Mouse (Mus musculus): ENCODE measurements around the gene Atf6b. TPM values are rescaled to one million over a fixed set of nuclear protein-coding genes. Genes with fewer than 3 reads are reported as not detected.
A peak's percentile ranks its signal among the peaks of the same experiment; 100 is the strongest.

Atf6b gene
- polyA plus RNA-seq, 1 experiment from 2014 or later, result 125 TPM

DNA sequence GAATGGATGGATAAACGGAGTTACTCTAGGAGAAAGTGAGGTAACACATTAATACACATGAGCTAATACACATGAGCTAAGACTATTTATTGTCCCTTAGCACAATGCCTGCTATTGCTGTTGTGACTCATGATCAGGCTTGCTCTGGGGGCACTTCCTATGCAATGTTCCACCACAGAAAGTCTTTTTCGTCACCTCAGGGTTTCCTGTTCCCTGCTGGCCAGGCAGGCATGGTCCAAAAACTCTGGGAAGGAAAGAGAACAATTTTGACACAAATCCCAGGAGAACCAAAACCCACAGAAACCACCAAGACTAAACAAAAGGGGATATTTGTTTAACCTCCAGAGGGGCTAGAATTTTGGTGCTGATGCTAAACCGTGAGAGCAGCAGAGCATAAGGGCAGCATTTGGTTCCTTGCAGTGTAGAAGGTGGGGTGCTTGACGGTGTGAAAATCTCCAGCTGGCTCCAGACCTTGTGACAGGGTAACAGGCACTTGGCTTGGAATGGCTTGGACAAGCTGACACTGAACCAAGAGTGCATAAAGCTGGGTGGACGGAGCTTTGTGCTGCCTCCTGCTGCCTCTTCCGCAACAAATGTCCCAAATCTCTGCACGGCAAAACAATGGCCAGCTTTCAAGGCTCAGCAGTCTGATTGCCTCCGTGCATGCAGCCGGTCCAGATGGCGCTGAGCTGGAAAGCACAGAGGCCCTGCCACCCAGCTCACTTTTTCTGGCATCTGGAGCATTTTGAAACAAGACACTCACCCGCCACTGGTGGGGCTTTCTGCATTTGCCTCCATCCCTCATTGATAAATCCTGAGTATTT lies 6.0 kb upstream of the Atf6b start:
- peak overlapping the region; percentile 70 for H3K27ac ChIP-seq
- peak overlapping the region; percentile 26; the same call in 1 of the 2 replicates for H3K9ac ChIP-seq
- H3K36me3 ChIP-seq (replicated peaks), result no peaks in the 10 kb centered on the region
- peaks cover 17% of the 10 kb centered on the region for H3K4me1 ChIP-seq
- WGBS, result 10% methylated on average over 11 of the region's 11 CpGs
- ATAC-seq (replicated peaks), result no peak
- H3K9me3 ChIP-seq, result no peaks in the 10 kb centered on the region
- no peaks in the 10 kb centered on the region for H3K27me3 ChIP-seq (replicated peaks)
- no peak overlapping the region for H3K4me3 ChIP-seq
- H3K4me2 ChIP-seq, result no peak overlapping the region

DNA sequence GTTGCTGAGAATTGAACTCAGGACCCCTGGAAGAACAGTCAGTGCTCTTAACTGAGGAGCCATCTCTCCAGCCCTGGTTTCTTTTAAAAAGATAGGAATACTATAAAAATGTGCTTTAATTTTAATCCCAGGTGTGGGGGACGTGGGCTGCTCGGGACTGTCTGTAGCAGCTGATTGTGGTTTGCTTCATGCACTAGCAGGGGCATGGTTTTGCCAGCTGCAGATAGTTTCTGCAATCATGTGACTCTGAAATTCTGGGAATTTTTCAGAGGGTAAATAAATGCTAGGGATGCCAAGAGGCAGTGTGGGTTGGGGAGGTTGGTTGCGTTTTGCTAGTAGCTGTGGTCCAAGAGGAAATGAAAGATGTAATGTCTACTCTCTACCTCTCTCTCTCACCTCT lies 5.0 kb upstream of the Atf6b start:
- H3K9ac ChIP-seq, result no peak overlapping the region
- no peak for ATAC-seq (replicated peaks)
- H3K4me3 ChIP-seq, result no peak overlapping the region
- no peak overlapping the region for H3K27ac ChIP-seq
- no peaks in the 10 kb centered on the region for H3K9me3 ChIP-seq
- H3K4me2 ChIP-seq, result no peak overlapping the region
- WGBS, result 89% methylated on average over 3 of the region's 3 CpGs
- peaks cover 25% of the 10 kb centered on the region for H3K4me1 ChIP-seq
- no peaks in the 10 kb centered on the region for H3K27me3 ChIP-seq (replicated peaks)
- H3K36me3 ChIP-seq (replicated peaks), result no peaks in the 10 kb centered on the region

DNA sequence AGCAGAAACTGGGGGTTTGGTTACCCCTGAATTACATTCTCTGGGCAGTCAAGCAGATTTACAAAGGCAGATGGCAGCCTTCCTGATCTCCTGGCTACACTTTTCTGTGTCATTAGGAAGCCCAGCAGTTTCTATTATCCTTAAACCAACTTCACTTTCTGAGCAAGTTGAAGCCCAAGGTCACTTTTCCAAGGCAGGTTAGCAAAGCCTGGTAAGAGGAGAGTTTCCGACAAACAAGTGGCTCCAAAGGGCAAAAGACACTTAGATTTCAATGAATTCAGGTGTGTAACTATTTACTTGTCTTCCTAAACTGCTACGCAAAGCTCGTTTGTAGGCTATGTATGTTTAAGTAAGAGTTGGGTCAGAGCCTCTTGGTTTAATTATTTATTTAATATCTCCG lies 3.6 kb upstream of the Atf6b start:
- H3K36me3 ChIP-seq (replicated peaks), result no peaks in the 10 kb centered on the region
- no peaks in the 10 kb centered on the region for H3K9me3 ChIP-seq
- no peaks in the 10 kb centered on the region for H3K27me3 ChIP-seq (replicated peaks)
- H3K9ac ChIP-seq, result no peak overlapping the region
- no peak overlapping the region for H3K4me3 ChIP-seq
- no peak for ATAC-seq (replicated peaks)
- peaks cover 35% of the 10 kb centered on the region for H3K4me1 ChIP-seq
- no peak overlapping the region for H3K4me2 ChIP-seq
- H3K27ac ChIP-seq, result no peak overlapping the region
- WGBS, result 93% methylated on average over 4 of the region's 4 CpGs

GRCm38 (mm10) chr17:34643944-34644343 lies 3.0 kb upstream of the Atf6b start:
- Histone ChIP-seq H3K27me3 (replicated peaks) (no peaks in the 10 kb centered on the region), H3K36me3 (replicated peaks) (no peaks in the 10 kb centered on the region), H3K4me1 (peaks cover 40% of the 10 kb centered on the region), H3K9me3 (no peaks in the 10 kb centered on the region), H3K4me2 (0 out of 2 replicates have a peak overlapping the region, but pooled peaks have one; percentile 82), H3K4me3 (0 out of 2 replicates have a peak overlapping the region, but pooled peaks have one; percentile 57), H3K27ac (peak overlapping the region; percentile 81), H3K9ac (no peak overlapping the region)
- 88% methylated on average over 10 of the region's 10 CpGs for WGBS
- no peak for ATAC-seq (replicated peaks)

DNA sequence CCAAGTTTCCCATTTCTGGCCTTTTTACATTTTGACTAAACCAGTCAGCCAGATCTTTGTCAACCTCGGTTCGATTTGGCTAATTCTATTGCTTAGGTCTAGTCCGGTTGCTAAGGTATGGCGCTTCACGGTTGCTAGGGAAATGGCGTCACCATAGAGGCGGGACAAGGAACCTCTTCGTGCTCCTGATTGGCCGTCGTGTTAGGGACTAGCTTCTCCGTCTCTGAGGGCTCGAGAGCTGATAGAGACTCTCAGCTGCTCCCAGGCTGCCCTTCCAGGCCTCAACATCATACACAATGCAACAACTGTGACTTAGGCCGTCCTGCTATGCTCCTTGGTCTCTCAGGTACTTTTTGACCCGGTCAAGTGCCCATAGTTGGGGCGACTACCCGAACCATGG lies 2.3 kb upstream of the Atf6b start, which contains the start of gene Fkbpl:
Gene Fkbpl, plus strand, starts transcription at position 157 of the 400 bp plus-strand sequence.
- peak within 1 kb of the TSS; percentile 57 for H3K4me3 ChIP-seq
- WGBS, result under 1% methylated on average over 16 of the region's 16 CpGs
- peak within 1 kb of the TSS; percentile 64 for H3K9ac ChIP-seq
- peak; percentile 77 for ATAC-seq (replicated peaks)
- H3K27ac ChIP-seq, result peak within 1 kb of the TSS; percentile 81
- peak within 1 kb of the TSS; percentile 82 for H3K4me2 ChIP-seq
- no peaks in the 10 kb centered on the region for H3K9me3 ChIP-seq
- no peaks in the 10 kb centered on the region for H3K27me3 ChIP-seq (replicated peaks)
- H3K4me1 ChIP-seq, result peaks cover 40% of the 10 kb centered on the region
- H3K36me3 ChIP-seq (replicated peaks), result no peaks in the 10 kb centered on the region

DNA sequence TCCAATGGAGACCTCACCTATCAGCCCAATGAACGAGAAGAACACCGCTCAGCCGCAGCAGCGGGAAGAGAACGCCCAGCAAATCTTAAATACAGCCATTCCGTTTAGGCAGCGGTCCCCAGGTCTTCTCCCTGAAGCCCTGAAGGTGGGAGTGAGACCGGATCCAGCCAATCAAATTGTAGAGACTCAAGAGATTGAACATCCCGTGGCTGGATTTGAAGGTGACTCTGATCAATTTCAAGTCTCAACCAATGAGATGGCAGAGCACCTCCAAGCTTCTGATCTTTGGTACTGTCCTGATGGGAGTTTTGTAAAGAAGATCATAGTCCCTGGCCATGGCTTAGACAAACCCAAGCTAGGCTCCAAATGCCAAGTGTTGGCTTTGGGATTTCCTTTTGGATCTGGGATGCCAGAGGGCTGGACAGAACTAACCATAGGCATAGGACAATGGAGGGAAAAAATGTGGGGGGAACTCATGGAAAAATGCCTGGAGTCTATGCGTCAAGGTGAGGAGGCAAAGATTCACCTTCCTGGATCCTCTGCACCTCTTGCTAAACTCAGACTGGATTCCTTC lies 1.6 kb upstream of the Atf6b start:
- Histone ChIP-seq H3K4me1 (peaks cover 40% of the 10 kb centered on the region), H3K9me3 (no peaks in the 10 kb centered on the region), H3K4me2 (peak overlapping the region; percentile 82), H3K9ac (peak overlapping the region; percentile 64), H3K27me3 (replicated peaks) (no peaks in the 10 kb centered on the region), H3K36me3 (replicated peaks) (peaks cover 4% of the 10 kb centered on the region; the same call in 1 of the 2 replicates), H3K4me3 (peak overlapping the region; percentile 57), H3K27ac (peak overlapping the region; percentile 81)
- 48% methylated on average over 10 of the region's 10 CpGs for WGBS
- ATAC-seq (replicated peaks), result no peak

- H3K4me2 ChIP-seq, result peak overlapping the region; percentile 82
- H3K4me3 ChIP-seq, result peak overlapping the region; percentile 70
- ATAC-seq (replicated peaks), result no peak
- 88% methylated on average over 30 of the region's 30 CpGs for WGBS
- no peak overlapping the region for H3K27ac ChIP-seq
- H3K27me3 ChIP-seq (replicated peaks), result no peaks in the 10 kb centered on the region
- H3K9ac ChIP-seq, result no peak overlapping the region
- H3K9me3 ChIP-seq, result no peaks in the 10 kb centered on the region
- H3K36me3 ChIP-seq (replicated peaks), result peaks cover 10% of the 10 kb centered on the region; the same call in 1 of the 2 replicates
- H3K4me1 ChIP-seq, result peaks cover 39% of the 10 kb centered on the region
These were observed 975 bp upstream of the Atf6b start for GRCm38 (mm10) chr17:34645831-34646511.

DNA sequence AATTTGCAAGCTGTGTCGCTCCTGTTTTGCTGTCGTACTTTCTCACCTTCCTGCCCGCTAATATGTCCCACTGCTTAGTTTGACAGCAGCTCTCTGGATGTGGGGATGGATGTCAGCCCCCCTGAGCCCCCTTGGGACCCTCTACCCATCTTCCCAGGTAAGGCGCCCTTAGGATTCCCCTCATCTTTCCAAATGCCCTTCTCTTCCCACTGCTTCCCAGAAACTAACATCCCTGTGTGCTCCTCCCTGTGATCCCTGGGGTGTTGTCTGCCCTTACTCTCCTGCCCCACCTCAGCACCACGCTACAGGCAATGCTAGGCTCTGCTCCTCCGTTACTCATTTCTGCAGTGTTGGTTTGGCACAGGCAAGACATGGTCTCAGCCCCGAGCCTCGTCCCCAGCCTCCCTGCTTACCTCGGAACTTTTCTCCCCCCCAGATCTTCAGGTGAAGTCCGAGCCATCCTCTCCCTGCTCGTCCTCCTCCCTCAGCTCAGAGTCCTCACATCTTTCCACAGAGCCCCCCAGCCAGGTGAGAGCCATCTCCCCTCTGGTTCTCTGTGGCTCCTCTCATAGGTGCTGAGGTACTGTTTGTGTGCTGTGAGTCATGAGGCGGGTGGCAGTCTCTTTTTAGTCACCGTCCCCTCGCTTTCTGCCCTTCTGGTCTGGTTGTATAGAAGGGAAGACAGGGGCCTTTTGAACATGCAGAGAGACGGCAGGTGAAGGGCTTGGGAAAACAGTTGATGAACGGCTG lies 1.4 kb downstream of the Atf6b start:
- H3K4me2 ChIP-seq, result peak overlapping the region; percentile 82
- H3K9me3 ChIP-seq, result no peaks in the 10 kb centered on the region
- H3K4me1 ChIP-seq, result peaks cover 34% of the 10 kb centered on the region
- no peak for ATAC-seq (replicated peaks)
- 82% methylated on average over 16 of the region's 16 CpGs for WGBS
- H3K9ac ChIP-seq, result no peak overlapping the region
- H3K27ac ChIP-seq, result no peak overlapping the region
- H3K4me3 ChIP-seq, result peak overlapping the region; percentile 70
- H3K27me3 ChIP-seq (replicated peaks), result no peaks in the 10 kb centered on the region
- H3K36me3 ChIP-seq (replicated peaks), result peaks cover 25% of the 10 kb centered on the region; the same call in 1 of the 2 replicates

DNA sequence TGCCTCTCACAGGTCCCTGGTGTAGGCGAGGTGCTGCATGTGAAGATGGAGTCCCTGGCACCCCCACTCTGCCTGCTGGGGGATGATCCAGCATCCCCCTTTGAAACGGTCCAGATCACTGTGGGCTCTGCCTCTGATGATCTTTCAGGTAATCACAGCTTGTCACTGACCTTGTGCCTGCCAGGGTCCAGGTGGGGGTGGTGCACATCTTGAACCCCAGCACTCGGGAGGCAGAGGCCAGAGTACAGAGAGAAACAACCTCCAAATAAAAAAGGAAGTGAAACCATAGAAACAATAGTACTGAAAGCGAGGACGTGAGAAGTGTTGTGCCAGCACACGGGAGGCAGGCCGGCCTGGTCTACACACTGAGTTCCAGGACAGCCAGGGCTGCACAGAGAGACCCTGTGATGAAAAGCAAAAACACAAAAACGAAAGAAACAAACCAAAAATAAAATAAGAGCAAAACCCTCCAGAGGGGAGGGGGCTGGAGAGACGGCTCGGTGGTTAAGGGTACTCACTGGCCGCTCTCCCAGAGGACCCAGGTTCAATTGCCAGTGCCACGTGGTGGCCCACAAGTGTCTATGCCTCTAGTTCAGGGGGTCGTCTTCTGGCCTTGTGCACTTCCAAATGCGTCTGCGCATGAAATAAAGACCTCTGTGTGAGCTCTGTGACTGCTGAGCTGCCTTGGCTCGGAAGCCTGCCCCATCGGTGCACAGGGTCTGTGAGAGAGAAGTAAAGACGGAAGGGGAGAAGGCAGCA lies 2.3 kb downstream of the Atf6b start:
- Histone ChIP-seq H3K4me1 (peaks cover 34% of the 10 kb centered on the region), H3K4me2 (no peak overlapping the region), H3K9ac (no peak overlapping the region), H3K27ac (no peak overlapping the region), H3K4me3 (no peak overlapping the region), H3K27me3 (replicated peaks) (no peaks in the 10 kb centered on the region), H3K36me3 (replicated peaks) (peaks cover 27% of the 10 kb centered on the region; the same call in 1 of the 2 replicates), H3K9me3 (no peaks in the 10 kb centered on the region)
- 91% methylated on average over 18 of the region's 18 CpGs for WGBS
- no peak for ATAC-seq (replicated peaks)

- Histone ChIP-seq H3K4me2 (no peak overlapping the region), H3K4me1 (peaks cover 25% of the 10 kb centered on the region), H3K9me3 (no peaks in the 10 kb centered on the region), H3K36me3 (replicated peaks) (peaks cover 27% of the 10 kb centered on the region; the same call in 1 of the 2 replicates), H3K27ac (no peak overlapping the region), H3K9ac (no peak overlapping the region), H3K27me3 (replicated peaks) (no peaks in the 10 kb centered on the region), H3K4me3 (no peak overlapping the region)
- ATAC-seq (replicated peaks), result no peak
- 92% methylated on average over 14 of the region's 14 CpGs for WGBS
These were observed 3.8 kb downstream of the Atf6b start for GRCm38 (mm10) chr17:34650781-34651180.

DNA sequence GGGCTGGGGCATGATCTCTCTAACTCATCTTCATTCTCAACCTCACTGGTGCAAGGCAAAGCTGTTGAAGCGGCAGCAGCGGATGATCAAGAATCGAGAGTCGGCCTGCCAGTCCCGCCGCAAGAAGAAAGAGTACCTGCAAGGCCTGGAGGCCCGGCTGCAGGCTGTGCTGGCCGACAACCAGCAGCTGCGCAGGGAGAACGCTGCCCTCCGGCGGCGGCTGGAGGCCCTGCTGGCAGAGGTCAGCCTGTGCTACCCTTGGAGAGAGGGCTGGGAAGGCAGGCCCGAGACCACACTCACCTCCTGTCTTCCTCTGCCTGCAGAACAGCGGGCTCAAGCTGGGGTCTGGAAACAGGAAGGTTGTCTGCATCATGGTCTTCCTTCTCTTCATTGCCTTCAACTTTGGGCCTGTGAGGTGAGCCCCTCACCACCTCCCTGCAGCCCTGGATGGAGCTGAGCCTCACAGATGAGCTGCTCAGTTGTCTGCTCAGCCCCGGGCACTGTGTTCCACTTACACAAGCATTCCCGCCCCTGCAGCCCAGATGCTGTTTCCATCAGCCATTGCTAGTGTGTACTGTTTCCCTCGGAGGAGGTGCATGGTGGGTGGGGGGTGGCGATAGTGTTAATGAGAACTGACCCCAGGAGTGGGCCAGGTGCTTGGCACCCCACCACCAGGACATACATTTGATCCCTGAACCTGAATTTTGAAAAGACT lies 4.7 kb downstream of the Atf6b start:
- H3K9ac ChIP-seq, result no peak overlapping the region
- peaks cover 16% of the 10 kb centered on the region for H3K4me1 ChIP-seq
- H3K9me3 ChIP-seq, result no peaks in the 10 kb centered on the region
- H3K4me2 ChIP-seq, result no peak overlapping the region
- no peaks in the 10 kb centered on the region for H3K27me3 ChIP-seq (replicated peaks)
- no peak overlapping the region for H3K4me3 ChIP-seq
- WGBS, result 47% methylated on average over 19 of the region's 19 CpGs
- no peak for ATAC-seq (replicated peaks)
- H3K36me3 ChIP-seq (replicated peaks), result peaks cover 27% of the 10 kb centered on the region; the same call in 1 of the 2 replicates
- H3K27ac ChIP-seq, result no peak overlapping the region

Data from midbrain, embryonic 15.5 days (tissue).